Mouse (Mus musculus): ENCODE measurements around the gene Ap5s1. TPM values are rescaled to one million over a fixed set of nuclear protein-coding genes. Genes with fewer than 3 reads are reported as not detected.
A peak's percentile ranks its signal among the peaks of the same experiment; 100 is the strongest.

Gene Ap5s1
- total RNA-seq, 2 experiments from 2014 or later = 21.2 to 23.6 TPM

DNA sequence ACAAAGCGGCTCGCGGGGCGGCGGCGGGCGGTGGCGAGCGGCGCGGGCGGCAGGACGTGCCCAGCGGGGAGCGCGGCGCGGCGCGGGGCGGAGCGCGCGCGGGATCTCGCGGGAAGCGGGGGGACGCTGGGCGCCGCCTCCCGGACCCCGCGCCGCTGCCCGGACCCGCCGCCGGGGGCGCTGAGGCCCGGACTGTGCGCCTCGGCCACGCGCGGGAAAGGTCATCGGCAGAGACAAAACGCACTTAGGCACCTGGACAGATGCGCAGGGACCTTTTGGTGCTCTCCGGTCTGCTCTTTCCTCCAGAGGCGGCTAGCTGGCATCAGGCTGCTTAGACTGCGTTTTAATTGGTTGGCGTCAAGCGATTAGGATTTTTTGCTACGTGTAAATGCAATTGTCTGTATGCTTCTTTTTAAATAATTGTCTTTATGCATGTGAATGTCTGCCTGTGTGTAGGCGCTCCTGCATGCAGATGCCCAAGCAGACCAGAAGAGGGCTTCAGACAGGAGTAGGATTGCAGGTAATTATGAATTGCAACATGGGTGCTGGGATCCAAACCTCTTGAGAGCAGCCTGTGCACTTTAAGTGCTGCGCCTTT, 26.8 kb upstream of the Ap5s1 start, which contains the start of gene Cenpb:
TSS of gene Cenpb (minus strand) at position 78 of the 598 bp plus-strand sequence.
- intact Hi-C loops (cut with DNase I) = loop anchor here (5.0 kb wide), 1 partner anchor 82 kb away; the partner anchor contains the start of gene Pank2

GRCm38 (mm10) chr2:131186343-131186742, 20.5 kb upstream of the Ap5s1 start:
- DNase-seq (ENCODE audit: extremely low spot score in 1 of 2, low spot score in 2 of 2) = no peak
- intact Hi-C loops (cut with DNase I) = no loop called here

More for the DNA sequence above, 26.8 kb upstream of the Ap5s1 start, which contains the start of gene Cenpb:
- peak; percentile 76 to 92 for DNase-seq (ENCODE audit: extremely low spot score in 1 of 2, low spot score in 2 of 2)

GRCm38 (mm10) chr2:131186771-131187601, 19.9 kb upstream of the Ap5s1 start, which contains the start of the genes Cdc25b and Spef1:
Gene Cdc25b, plus strand, starts transcription at chr2:131186949.
Gene Spef1, minus strand, starts transcription at chr2:131187282.
- peak; percentile 59 to 91 for DNase-seq (ENCODE audit: extremely low spot score in 1 of 2, low spot score in 2 of 2)
- intact Hi-C loops (cut with DNase I) = no loop called here

- DNase-seq (ENCODE audit: extremely low spot score in 1 of 2, low spot score in 2 of 2) = no peak
- intact Hi-C loops (cut with DNase I) = no loop called here
Observed at GRCm38 (mm10) chr2:131187602-131187922, 19.3 kb upstream of the Ap5s1 start.

- intact Hi-C loops (cut with DNase I) = no loop called here
- DNase-seq (ENCODE audit: extremely low spot score in 1 of 2, low spot score in 2 of 2) = no peak
Observed at GRCm38 (mm10) chr2:131188311-131188710, 18.6 kb upstream of the Ap5s1 start.

DNA sequence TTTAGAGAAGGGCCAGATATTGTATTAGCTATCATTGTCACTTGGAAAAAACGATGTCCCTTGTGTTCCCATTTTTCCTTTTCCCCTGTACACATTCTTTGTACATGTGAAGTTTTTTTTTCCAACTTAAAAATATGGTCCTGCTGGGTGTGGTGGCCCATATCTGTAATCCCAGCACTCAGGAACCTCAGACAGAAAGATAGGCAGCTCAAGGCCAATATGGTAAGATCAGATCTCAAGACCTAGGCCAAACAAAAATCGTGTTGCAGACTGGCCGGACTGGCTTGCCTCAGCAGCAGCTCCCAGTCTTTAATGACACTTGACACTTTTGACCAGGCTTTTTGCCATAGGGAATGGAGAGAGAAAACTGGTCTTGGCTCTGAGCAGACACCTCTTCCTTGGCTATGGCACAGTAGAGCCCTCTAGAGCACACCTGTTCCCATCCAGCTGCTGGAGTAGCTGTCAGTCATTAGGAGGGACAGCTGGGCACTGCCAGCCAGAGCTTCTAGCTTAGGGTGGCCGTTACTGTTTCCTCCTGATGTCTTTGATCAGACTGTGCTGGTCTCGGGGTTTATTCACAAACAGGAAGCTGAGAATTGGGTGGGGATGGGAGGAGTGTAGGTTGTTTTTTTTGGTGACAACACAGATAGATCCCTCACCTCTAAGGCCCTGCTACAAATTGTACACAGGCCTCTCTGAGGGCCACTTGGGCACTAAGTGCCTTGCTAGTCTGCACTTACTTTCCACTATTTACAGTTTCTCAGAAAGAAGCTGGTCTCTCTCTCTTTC, 17.2 kb upstream of the Ap5s1 start:
- no peak for DNase-seq (ENCODE audit: extremely low spot score in 1 of 2, low spot score in 2 of 2)
- intact Hi-C loops (cut with DNase I) = no loop called here

- intact Hi-C loops (cut with DNase I) = no loop called here
- no peak for DNase-seq (ENCODE audit: extremely low spot score in 1 of 2, low spot score in 2 of 2)
Observed at GRCm38 (mm10) chr2:131190344-131191004, 16.4 kb upstream of the Ap5s1 start.

- intact Hi-C loops (cut with DNase I) = no loop called here
- DNase-seq (ENCODE audit: extremely low spot score in 1 of 2, low spot score in 2 of 2) = no peak
Observed at GRCm38 (mm10) chr2:131191005-131191390, 15.9 kb upstream of the Ap5s1 start.

DNA sequence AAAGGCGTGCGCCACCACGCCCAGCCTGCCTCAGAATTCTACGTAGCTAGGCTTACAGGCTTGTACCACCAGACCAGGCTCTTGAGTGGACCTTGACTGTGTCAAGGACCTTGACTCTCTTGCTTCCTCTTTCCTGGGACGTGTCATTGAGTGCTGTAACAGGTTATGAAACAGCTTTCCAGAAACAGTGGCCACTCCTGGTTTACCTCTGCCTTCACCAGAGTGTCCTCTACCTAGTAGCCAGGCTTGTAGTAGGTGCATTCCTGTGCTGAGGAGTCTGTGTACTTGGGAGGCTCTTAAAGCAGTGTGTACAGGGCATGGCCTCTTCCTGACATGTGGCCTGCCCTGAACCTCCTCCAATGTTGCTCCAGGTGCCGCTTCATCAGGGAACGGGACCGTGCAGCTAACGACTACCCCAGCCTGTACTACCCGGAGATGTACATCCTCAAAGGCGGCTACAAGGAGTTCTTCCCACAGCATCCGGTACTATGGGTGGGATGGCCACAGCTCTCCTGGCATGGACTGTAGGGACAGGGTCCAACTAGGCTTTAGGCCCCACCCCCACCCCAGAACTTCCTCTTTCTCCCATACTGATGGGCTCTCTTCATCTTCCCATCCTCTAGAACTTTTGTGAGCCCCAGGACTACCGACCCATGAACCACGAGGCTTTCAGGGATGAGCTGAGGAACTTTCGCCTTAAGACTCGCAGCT, 10.1 kb upstream of the Ap5s1 start:
- no peak for DNase-seq (ENCODE audit: extremely low spot score in 1 of 2, low spot score in 2 of 2)
- intact Hi-C loops (cut with DNase I) = no loop called here

DNA sequence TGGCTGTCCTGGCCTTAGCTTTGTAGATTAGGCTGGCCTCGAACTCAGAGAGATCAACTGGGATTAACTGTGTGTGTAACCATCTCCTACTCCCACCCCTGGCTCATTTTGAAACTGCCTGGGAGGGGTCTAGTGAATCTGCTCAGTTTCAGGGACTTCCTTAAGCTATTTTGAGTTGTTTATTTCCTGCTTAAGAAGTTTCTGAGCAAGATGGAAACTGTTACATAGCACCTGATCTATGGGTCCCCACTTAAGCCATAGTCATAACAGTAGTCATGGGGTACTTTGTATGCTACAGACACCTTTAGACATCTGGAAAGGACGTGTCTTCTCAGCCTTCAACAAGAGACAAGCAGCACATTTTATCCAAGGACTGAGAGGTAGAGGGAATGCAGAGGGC, 6.2 kb upstream of the Ap5s1 start:
- DNase-seq (ENCODE audit: extremely low spot score in 1 of 2, low spot score in 2 of 2) = no peak
- intact Hi-C loops (cut with DNase I) = no loop called here

DNA sequence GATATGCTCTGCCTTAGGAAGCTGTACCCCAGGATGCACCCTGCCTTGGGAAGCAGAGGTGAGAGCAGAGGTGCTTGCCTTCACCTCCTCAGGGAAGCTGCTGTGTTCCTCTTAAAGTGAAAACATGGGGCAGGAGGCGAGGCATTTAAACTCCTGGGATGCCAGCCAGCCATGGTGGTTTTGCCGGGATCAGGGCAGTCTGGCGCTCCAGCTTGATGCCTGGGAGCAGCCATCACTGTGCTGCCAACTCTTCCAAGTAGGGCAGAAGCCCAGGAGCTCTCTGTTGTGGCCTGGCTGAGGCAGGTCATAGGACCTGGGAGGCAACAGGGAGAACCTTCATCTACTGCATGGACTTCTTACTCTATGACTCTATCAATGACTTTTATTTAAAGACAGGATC, 5.6 kb upstream of the Ap5s1 start:
- DNase-seq (ENCODE audit: extremely low spot score in 1 of 2, low spot score in 2 of 2) = no peak
- intact Hi-C loops (cut with DNase I) = no loop called here

GRCm38 (mm10) chr2:131203816-131204409, 3.0 kb upstream of the Ap5s1 start:
- intact Hi-C loops (cut with DNase I) = no loop called here
- no peak for DNase-seq (ENCODE audit: extremely low spot score in 1 of 2, low spot score in 2 of 2)

GRCm38 (mm10) chr2:131204410-131204981, 2.4 kb upstream of the Ap5s1 start:
- DNase-seq (ENCODE audit: extremely low spot score in 1 of 2, low spot score in 2 of 2) = peak; percentile 54 to 95
- intact Hi-C loops (cut with DNase I) = no loop called here

GRCm38 (mm10) chr2:131205521-131206182, 1.2 kb upstream of the Ap5s1 start:
- intact Hi-C loops (cut with DNase I) = no loop called here

GRCm38 (mm10) chr2:131208356-131208755, 1.5 kb downstream of the Ap5s1 start:
- intact Hi-C loops (cut with DNase I) = no loop called here
- DNase-seq (ENCODE audit: extremely low spot score in 1 of 2, low spot score in 2 of 2) = no peak

More at GRCm38 (mm10) chr2:131205521-131206182, 1.2 kb upstream of the Ap5s1 start:
- DNase-seq (ENCODE audit: extremely low spot score in 1 of 2, low spot score in 2 of 2) = no peak

DNA sequence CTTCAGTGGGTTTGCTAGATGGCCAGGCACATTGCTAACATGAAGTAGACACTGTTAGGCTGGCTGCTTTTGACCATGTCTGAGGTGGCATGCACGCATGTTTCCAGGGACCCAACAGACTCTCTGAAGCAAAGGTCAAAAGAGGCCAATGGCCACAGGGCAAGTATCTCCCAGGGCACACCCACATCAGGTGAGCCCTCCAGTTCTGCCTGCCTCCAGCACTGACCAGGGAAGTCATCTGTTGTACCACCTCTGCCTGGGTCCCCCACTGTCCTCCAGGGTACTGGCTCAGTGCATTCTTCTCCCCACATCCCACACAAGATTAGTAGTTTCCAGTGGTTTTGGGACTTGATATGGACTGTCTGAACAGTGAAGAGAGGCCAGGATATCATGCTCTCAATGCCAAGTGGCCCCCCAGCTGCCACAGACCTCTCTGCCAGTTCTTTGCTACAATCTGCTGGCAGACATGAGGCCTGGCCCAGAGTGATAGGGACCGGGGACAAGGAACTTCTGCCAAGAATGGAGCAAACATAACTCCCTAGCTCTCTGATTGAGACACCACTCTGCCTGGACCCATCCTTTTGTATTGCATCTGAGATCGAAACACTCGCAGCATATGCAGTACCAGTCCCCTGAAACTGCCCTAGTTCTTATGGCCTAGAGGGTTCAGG, 2.4 kb downstream of the Ap5s1 start:
- no peak for DNase-seq (ENCODE audit: extremely low spot score in 1 of 2, low spot score in 2 of 2)
- intact Hi-C loops (cut with DNase I) = no loop called here
